Mouse (Mus musculus): ENCODE data around the gene Ddb1. TPM values are rescaled to one million over a fixed set of nuclear protein-coding genes. Genes with fewer than 3 reads are reported as not detected.
A peak's percentile ranks its signal among the peaks of the same experiment; 100 is the strongest.

Ddb1 gene
- polyA plus RNA-seq, 1 experiment from 2014 or later, result 245 TPM

GRCm38 (mm10) chr19:10576690-10577561 lies 28.2 kb upstream of the Ddb1 start, which contains the start of the genes Cyb561a3 and Tmem138:
Gene Cyb561a3 (plus strand): TSS chr19:10577172.
Gene Tmem138 (minus strand): TSS chr19:10577362.
- ATAC-seq (ENCODE audit: low read depth), result peak; percentile 97
- H3K27ac ChIP-seq (replicated peaks), result peak within 1 kb of the TSS; percentile 91
- no peaks in the 10 kb centered on the region for H3K9me3 ChIP-seq
- WGBS, result under 1% methylated on average over 44 of the region's 44 CpGs
- peak within 1 kb of the TSS; percentile 80 for H3K4me2 ChIP-seq
- peak within 1 kb of the TSS; percentile 74 for H3K9ac ChIP-seq
- H3K36me3 ChIP-seq, result peaks cover 36% of the 10 kb centered on the region
- H3K27me3 ChIP-seq, result no peaks in the 10 kb centered on the region
- peak within 1 kb of the TSS; percentile 53 for H3K4me3 ChIP-seq
- H3K4me1 ChIP-seq (replicated peaks), result peaks cover 33% of the 10 kb centered on the region

- no peak for ATAC-seq (ENCODE audit: low read depth)
- Histone ChIP-seq H3K27ac (replicated peaks) (no peak overlapping the region), H3K9ac (no peak overlapping the region), H3K4me2 (no peak overlapping the region), H3K4me3 (no peak overlapping the region), H3K4me1 (replicated peaks) (peaks cover 33% of the 10 kb centered on the region), H3K27me3 (no peaks in the 10 kb centered on the region), H3K9me3 (no peaks in the 10 kb centered on the region), H3K36me3 (peaks cover 12% of the 10 kb centered on the region)
- WGBS, result 84% methylated on average over 3 of the region's 3 CpGs
Measured at GRCm38 (mm10) chr19:10580102-10580501, 25.0 kb upstream of the Ddb1 start.

GRCm38 (mm10) chr19:10580761-10581160 lies 24.4 kb upstream of the Ddb1 start:
- Histone ChIP-seq H3K4me1 (replicated peaks) (peaks cover 30% of the 10 kb centered on the region), H3K9me3 (no peaks in the 10 kb centered on the region), H3K27ac (replicated peaks) (no peak overlapping the region), H3K4me2 (no peak overlapping the region), H3K9ac (no peak overlapping the region), H3K4me3 (no peak overlapping the region), H3K27me3 (no peaks in the 10 kb centered on the region), H3K36me3 (peaks cover 14% of the 10 kb centered on the region)
- WGBS, result 81% methylated on average over 3 of the region's 3 CpGs
- ATAC-seq (ENCODE audit: low read depth), result no peak

- H3K4me2 ChIP-seq, result no peak overlapping the region
- WGBS, result 85% methylated on average over 6 of the region's 6 CpGs
- H3K27me3 ChIP-seq, result no peaks in the 10 kb centered on the region
- no peak overlapping the region for H3K9ac ChIP-seq
- no peak for ATAC-seq (ENCODE audit: low read depth)
- no peaks in the 10 kb centered on the region for H3K9me3 ChIP-seq
- H3K4me3 ChIP-seq, result no peak overlapping the region
- H3K36me3 ChIP-seq, result peaks cover 14% of the 10 kb centered on the region
- no peak overlapping the region for H3K27ac ChIP-seq (replicated peaks)
- H3K4me1 ChIP-seq (replicated peaks), result peaks cover 21% of the 10 kb centered on the region
Measured at GRCm38 (mm10) chr19:10581984-10582383, 23.1 kb upstream of the Ddb1 start.

- peaks cover 10% of the 10 kb centered on the region for H3K4me1 ChIP-seq (replicated peaks)
- ATAC-seq (ENCODE audit: low read depth), result no peak
- no peak overlapping the region for H3K9ac ChIP-seq
- H3K4me2 ChIP-seq, result no peak overlapping the region
- no peaks in the 10 kb centered on the region for H3K9me3 ChIP-seq
- peaks cover 19% of the 10 kb centered on the region for H3K36me3 ChIP-seq
- 66% methylated on average over 7 of the region's 7 CpGs for WGBS
- no peak overlapping the region for H3K27ac ChIP-seq (replicated peaks)
- H3K4me3 ChIP-seq, result no peak overlapping the region
- no peaks in the 10 kb centered on the region for H3K27me3 ChIP-seq
Measured at GRCm38 (mm10) chr19:10583550-10584146, 21.5 kb upstream of the Ddb1 start.

GRCm38 (mm10) chr19:10585112-10585511 lies 20.0 kb upstream of the Ddb1 start:
- Histone ChIP-seq H3K4me3 (no peak overlapping the region), H3K27ac (replicated peaks) (no peak overlapping the region), H3K4me1 (replicated peaks) (no peaks in the 10 kb centered on the region), H3K36me3 (peaks cover 28% of the 10 kb centered on the region), H3K27me3 (no peaks in the 10 kb centered on the region), H3K9ac (no peak overlapping the region), H3K4me2 (no peak overlapping the region), H3K9me3 (no peaks in the 10 kb centered on the region)
- WGBS, result 91% methylated on average over 8 of the region's 8 CpGs
- ATAC-seq (ENCODE audit: low read depth), result no peak

- Histone ChIP-seq H3K27ac (replicated peaks) (no peak overlapping the region), H3K27me3 (no peaks in the 10 kb centered on the region), H3K9ac (no peak overlapping the region), H3K36me3 (peaks cover 38% of the 10 kb centered on the region; the same call in 1 of the 2 replicates), H3K9me3 (no peaks in the 10 kb centered on the region), H3K4me2 (no peak overlapping the region), H3K4me1 (replicated peaks) (no peaks in the 10 kb centered on the region), H3K4me3 (no peak overlapping the region)
- ATAC-seq (ENCODE audit: low read depth), result no peak
- WGBS, result 92% methylated on average over 8 of the region's 8 CpGs
Measured at GRCm38 (mm10) chr19:10587231-10587630, 17.9 kb upstream of the Ddb1 start.

GRCm38 (mm10) chr19:10589127-10589857 lies 15.8 kb upstream of the Ddb1 start:
- no peak for ATAC-seq (ENCODE audit: low read depth)
- no peaks in the 10 kb centered on the region for H3K4me1 ChIP-seq (replicated peaks)
- no peak overlapping the region for H3K4me2 ChIP-seq
- H3K27me3 ChIP-seq, result no peaks in the 10 kb centered on the region
- H3K27ac ChIP-seq (replicated peaks), result no peak overlapping the region
- WGBS, result 71% methylated on average over 5 of the region's 5 CpGs
- no peaks in the 10 kb centered on the region for H3K9me3 ChIP-seq
- no peak overlapping the region for H3K4me3 ChIP-seq
- no peak overlapping the region for H3K9ac ChIP-seq
- H3K36me3 ChIP-seq, result peaks cover 54% of the 10 kb centered on the region

GRCm38 (mm10) chr19:10590301-10590700 lies 14.8 kb upstream of the Ddb1 start:
- Histone ChIP-seq H3K9ac (no peak overlapping the region), H3K4me2 (no peak overlapping the region), H3K9me3 (no peaks in the 10 kb centered on the region), H3K4me1 (replicated peaks) (no peaks in the 10 kb centered on the region), H3K4me3 (no peak overlapping the region), H3K27ac (replicated peaks) (no peak overlapping the region), H3K36me3 (peaks cover 62% of the 10 kb centered on the region), H3K27me3 (no peaks in the 10 kb centered on the region)
- no peak for ATAC-seq (ENCODE audit: low read depth)
- WGBS, result 65% methylated on average over 3 of the region's 3 CpGs

GRCm38 (mm10) chr19:10591659-10592377 lies 13.3 kb upstream of the Ddb1 start:
- no peaks in the 10 kb centered on the region for H3K9me3 ChIP-seq
- ATAC-seq (ENCODE audit: low read depth), result no peak
- no peak overlapping the region for H3K4me3 ChIP-seq
- 89% methylated on average over 6 of the region's 6 CpGs for WGBS
- H3K27ac ChIP-seq (replicated peaks), result no peak overlapping the region
- peaks cover 75% of the 10 kb centered on the region for H3K36me3 ChIP-seq
- no peaks in the 10 kb centered on the region for H3K27me3 ChIP-seq
- H3K4me1 ChIP-seq (replicated peaks), result no peaks in the 10 kb centered on the region
- H3K9ac ChIP-seq, result no peak overlapping the region
- no peak overlapping the region for H3K4me2 ChIP-seq

GRCm38 (mm10) chr19:10598188-10598587 lies 6.9 kb upstream of the Ddb1 start:
- H3K4me3 ChIP-seq, result no peak overlapping the region
- no peaks in the 10 kb centered on the region for H3K27me3 ChIP-seq
- peaks cover 72% of the 10 kb centered on the region for H3K36me3 ChIP-seq
- H3K4me2 ChIP-seq, result no peak overlapping the region
- no peak overlapping the region for H3K9ac ChIP-seq
- H3K27ac ChIP-seq (replicated peaks), result no peak overlapping the region
- WGBS, result 46% methylated on average over 3 of the region's 3 CpGs
- peaks cover 8% of the 10 kb centered on the region for H3K4me1 ChIP-seq (replicated peaks)
- ATAC-seq (ENCODE audit: low read depth), result no peak
- H3K9me3 ChIP-seq, result no peaks in the 10 kb centered on the region

Measured in neural tube, embryonic 13.5 days (tissue).